Mouse (Mus musculus): Measurements from ENCODE around the gene Irgq.

DNA sequence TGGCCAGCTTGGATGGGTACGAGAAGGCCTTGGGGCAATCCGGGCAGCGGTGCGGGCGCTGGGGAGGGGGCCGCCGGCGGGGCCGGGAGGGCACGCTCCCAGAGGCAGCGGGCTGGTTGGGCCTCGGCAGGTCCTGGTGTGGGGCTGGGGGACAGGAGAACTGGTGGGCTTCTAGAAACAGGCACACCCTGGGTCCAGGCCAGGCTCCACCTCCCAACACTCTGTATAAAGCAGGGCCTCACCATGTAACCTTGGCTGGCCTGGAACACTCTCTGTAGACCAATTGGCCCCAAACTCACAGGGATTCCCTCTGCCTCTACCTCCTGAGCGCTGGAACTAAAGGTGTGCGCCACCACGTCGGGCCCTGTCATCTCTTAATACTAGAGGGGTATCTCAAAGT, 55.5 kb downstream of the Irgq start:
- TF ChIP-seq CTCF (conservative IDR thresholded peaks at IDR 0.05; ENCODE audit: low read length) (no peak), NANOG (IDR thresholded peaks at IDR 0.05; ENCODE audit: borderline replicate concordance, low read length) (no peak), POU5F1 (IDR thresholded peaks at IDR 0.05; ENCODE audit: borderline replicate concordance, low read length) (no peak)
